23 mouse cellular contexts compared by ENCODE assay signal in genomic region chr6:85978736-85979135, GRCm38 (mm10). TPM values are rescaled to one million over a fixed set of nuclear protein-coding genes. Genes with fewer than 3 reads are reported as not detected.
DNase-seq lines count a peak whose midpoint lies in the region; TF ChIP-seq lines count a peak whose summit lies in the region.
"Not testable (repeated sequence)": the region's sequence is repeated elsewhere in the genome, so short reads cannot be mapped to it uniquely, and the experiment has no call there.
"Had no signal": no experiment of that assay in that cellular context is flagged by ENCODE, and none has a peak within 500 bp of the region (broad histone marks: within the 10 kb centered on the region; RNA-seq: fewer than 3 reads in every experiment).

No protein-coding gene starts in this region.

- 0 out of 4 replicates have a peak, but pooled peaks of 1 of the 2 experiments have one; percentile 18 for TF ChIP-seq EP300 in MEL (IDR thresholded peaks at IDR 0.05; ENCODE audit: low read depth in 1 of 2, low read length in 2 of 2)

- not testable (repeated sequence) for TF ChIP-seq POLR2A in MEL (IDR thresholded peaks at IDR 0.05; ENCODE audit: control insufficient read depth in 1 of 2, insufficient read depth in 1 of 2, low read depth in 1 of 2, low read length in 2 of 2, poor library complexity in 1 of 2)

- peaks cover 0 to 24% of the 10 kb centered on the region in 2 experiments; a peak in 2 of 4 replicates for H3K36me3 ChIP-seq in MEL (ENCODE audit: control insufficient read depth in 1 of 2, insufficient read depth in 2 of 2, low read length in 2 of 2)
- H3K36me3 ChIP-seq in splenic B cell, adult 2 months (ENCODE audit: control insufficient read depth, insufficient read depth, low read length, poor library complexity, severe bottlenecking), result not testable (repeated sequence)

- peaks cover 21% of the 10 kb centered on the region in 2 experiments for H3K4me1 ChIP-seq in MEL (ENCODE audit: control insufficient read depth in 1 of 2, insufficient read depth in 2 of 2, low read length in 2 of 2)

- not testable (repeated sequence) for TF ChIP-seq RAD21 in MEL (IDR thresholded peaks at IDR 0.05; ENCODE audit: low read depth, low read length)

- peak; percentile 32 for DNase-seq in 416B (ENCODE audit: low read depth)
- peak; percentile 45 to 60 for DNase-seq in B cell, adult 2 months
- peak; percentile 40 for DNase-seq in ES-CJ7 (ENCODE audit: low read depth, low spot score)
- peak; percentile 63 for DNase-seq in MEL (ENCODE audit: low read depth, low spot score)
- DNase-seq in MEL-GATA-1-ER (ENCODE audit: extremely low read depth, low read depth), result peak; percentile 35
- peak; percentile 72 for DNase-seq in R1 (ENCODE audit: low read depth, low spot score)
- peak; percentile 36 for DNase-seq in ZHBTc4 (ENCODE audit: low read depth, low spot score)
- DNase-seq in splenic B cell, adult 2 months (ENCODE audit: low read depth, low spot score), result peak; percentile 67

- H3K27ac ChIP-seq in MEL (ENCODE audit: control insufficient read depth, low read depth, low read length), result not testable (repeated sequence)

- not testable (repeated sequence) for H3K9me3 ChIP-seq in MEL (replicated peaks; ENCODE audit: insufficient read depth, low read length)

- not testable (repeated sequence) for H3K79me2 ChIP-seq in MEL (ENCODE audit: control insufficient read depth, insufficient read depth, low read length, poor library complexity)

- not testable (repeated sequence) for TF ChIP-seq CTCF in MEL (IDR thresholded peaks at IDR 0.05 in 2 of 3, conservative IDR thresholded peaks at IDR 0.05 in 1 of 3; ENCODE audit: control insufficient read depth in 1 of 3, insufficient read depth in 1 of 3, low read depth in 2 of 3, low read length in 3 of 3, poor library complexity in 1 of 3, severe bottlenecking in 1 of 3)

- H3K27me3 ChIP-seq in MEL (ENCODE audit: control insufficient read depth in 1 of 2, insufficient read depth in 2 of 2, low read length in 2 of 2); splenic B cell, adult 2 months (ENCODE audit: control insufficient read depth, insufficient read depth, low read length, poor library complexity, severe bottlenecking): not testable (repeated sequence)

- not testable (repeated sequence) for H3K4me3 ChIP-seq in MEL (ENCODE audit: control insufficient read depth in 1 of 2, insufficient read depth in 1 of 2, low read depth in 2 of 2, low read length in 2 of 2)

- not testable (repeated sequence) for H3K9ac ChIP-seq in MEL (ENCODE audit: control insufficient read depth, low read depth, low read length, poor library complexity, severe bottlenecking)

TF ChIP-seq in MEL, 35 proteins besides CTCF, POLR2A, EP300 and RAD21:
- peak; percentile 40; the same call in 1 of the 2 replicates for TF ChIP-seq E2F4 (IDR thresholded peaks at IDR 0.05; ENCODE audit: borderline replicate concordance, low read depth, low read length)

RNA-seq across cellular contexts. Expression of gene Dusp11, which starts 17.3 kb away (rescaled TPM):
- total RNA-seq in MEL (2012; rRNA removed), result 33.2 and 34.8 TPM in 2 replicates
- polyA plus RNA-seq in MEL (2012; ENCODE audit: insufficient read depth in 1 of 2, insufficient read length in 2 of 2, low read depth in 1 of 2, low replicate concordance in 2 of 2, missing spikeins in 1 of 2), result 10 to 100 TPM; 22.4 to 42.3 TPM

RNA-seq across cellular contexts. Expression of gene Figla, which starts 37.2 kb away (rescaled TPM):
- not detected in 2 replicates for total RNA-seq in MEL (2012; rRNA removed)
- polyA plus RNA-seq in MEL (2012; ENCODE audit: insufficient read depth in 1 of 2, insufficient read length in 2 of 2, low read depth in 1 of 2, low replicate concordance in 2 of 2, missing spikeins in 1 of 2), result not detected
- total RNA-seq: adrenal gland, adult 18-20 months; adrenal gland, adult 2 months; adrenal gland, adult 8-10 months; adrenal gland, postnatal 10 days; adrenal gland, postnatal 14 days; adrenal gland, postnatal 25 days; adrenal gland, postnatal 36 days; adrenal gland, postnatal 4 days; CH12.LX; ES-E14; G1E had no signal
- polyA plus RNA-seq: activated CD4-positive, CD25-positive, alpha-beta regulatory T cell, adult 4 months; adrenal gland, adult 2 months; CD4-positive, CD25-positive, alpha-beta regulatory T cell, adult 4 months; cerebellum, adult 2 months; G1E; Patski had no signal

RNA-seq across cellular contexts. Expression of gene Add2, which starts 49.7 kb away (rescaled TPM):
- total RNA-seq in MEL (2012; rRNA removed), result 129 and 162 TPM in 2 replicates
- polyA plus RNA-seq in MEL (2012; ENCODE audit: insufficient read depth in 1 of 2, insufficient read length in 2 of 2, low read depth in 1 of 2, low replicate concordance in 2 of 2, missing spikeins in 1 of 2), result 100 to 1,000 TPM in 1 of 2 experiments, 10 to 100 TPM in 1; 85.0 to 191 TPM
- total RNA-seq: CH12.LX had no signal
- polyA plus RNA-seq: activated CD4-positive, CD25-positive, alpha-beta regulatory T cell, adult 4 months; CD4-positive, CD25-positive, alpha-beta regulatory T cell, adult 4 months had no signal
